Mouse (Mus musculus) regulatory T cell (primary cell): ENCODE data around the gene Vmn1r135.
"Not testable (repeated sequence)": the region's sequence is repeated elsewhere in the genome, so short reads cannot be mapped to it uniquely, and the experiment has no call there.

Experiments used
- in situ Hi-C: fragments of 300-600 bp; cut with MboI, MseI; formaldehyde crosslinking; loops from one replicate; pipeline ENCODE4 v1.15.1; 2025; ENCODE audit warnings: high pct_unique_total_duplicates

Gene Vmn1r135

GRCm38 (mm10) chr7:21832051-21832450 is at the start of gene Vmn1r135:
Gene Vmn1r135 (plus strand): TSS chr7:21832351.
- in situ Hi-C loops, result not testable (repeated sequence)

GRCm38 (mm10) chr7:21796628-21797027 is 35.5 kb upstream of the Vmn1r135 start, which contains the start of gene Gm4177:
Gene Gm4177 (minus strand): TSS chr7:21796728.
- in situ Hi-C loops, result loop anchor here (25.0 kb wide), 1 partner anchor 959 kb away; the partner anchor contains the start of gene Vmn1r115

DNA sequence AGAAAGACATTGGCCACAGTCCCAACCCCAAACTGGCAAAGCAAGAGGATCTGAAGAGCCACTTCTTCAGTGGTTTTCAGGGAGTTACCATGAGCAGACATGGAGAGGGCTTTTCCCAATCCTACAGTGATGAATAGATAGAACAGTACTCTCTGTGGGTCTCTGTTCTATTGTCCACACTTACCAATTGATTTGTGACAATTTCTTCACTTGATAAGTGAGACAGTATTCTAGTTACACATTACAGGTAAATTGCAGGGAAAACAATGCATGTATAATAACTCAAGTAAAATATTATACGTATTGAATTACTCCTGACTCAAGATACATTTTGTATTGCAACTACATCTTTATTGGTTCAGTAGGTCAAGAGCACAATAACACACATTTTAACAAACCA is 12.0 kb downstream of the Vmn1r135 start, which contains the start of gene Gm5725:
Gene Gm5725 (minus strand): TSS at position 101 of the 400 bp plus-strand sequence.
- in situ Hi-C loops, result not testable (repeated sequence)
